Mouse (Mus musculus): Measurements from ENCODE around the gene Wdr74. TPM values are rescaled to one million over a fixed set of nuclear protein-coding genes. Genes with fewer than 3 reads are reported as not detected.

Wdr74 gene
- polyA plus RNA-seq, 1 experiment from 2014 or later = 73.3 TPM

- H3K4me1 ChIP-seq = peaks cover 18% of the 10 kb centered on the region
- peak overlapping the region; percentile 76 for H3K9ac ChIP-seq
- peak overlapping the region; percentile 64 for H3K27ac ChIP-seq
- peaks cover 32% of the 10 kb centered on the region for H3K36me3 ChIP-seq
- H3K4me2 ChIP-seq (replicated peaks) = peak overlapping the region; percentile 86
- peak overlapping the region; percentile 72 for H3K4me3 ChIP-seq
- no peaks in the 10 kb centered on the region for H3K27me3 ChIP-seq
- no peaks in the 10 kb centered on the region for H3K9me3 ChIP-seq (replicated peaks)
- ATAC-seq (ENCODE audit: low FRiP score) = peak; percentile 33
- WGBS = 3% methylated on average over 11 of the region's 11 CpGs
Observed at GRCm38 (mm10) chr19:8736160-8736467, 487 bp downstream of the Wdr74 start.

GRCm38 (mm10) chr19:8738911-8739310, 3.3 kb downstream of the Wdr74 start:
- peaks cover 31% of the 10 kb centered on the region for H3K4me1 ChIP-seq
- peaks cover 34% of the 10 kb centered on the region for H3K36me3 ChIP-seq
- no peaks in the 10 kb centered on the region for H3K27me3 ChIP-seq
- 89% methylated on average over 7 of the region's 7 CpGs for WGBS
- H3K9me3 ChIP-seq (replicated peaks) = no peaks in the 10 kb centered on the region
- no peak overlapping the region for H3K9ac ChIP-seq
- H3K4me2 ChIP-seq (replicated peaks) = no peak overlapping the region
- no peak for ATAC-seq (ENCODE audit: low FRiP score)
- no peak overlapping the region for H3K27ac ChIP-seq
- no peak overlapping the region for H3K4me3 ChIP-seq

GRCm38 (mm10) chr19:8739646-8740045, 4.0 kb downstream of the Wdr74 start:
- no peaks in the 10 kb centered on the region for H3K27me3 ChIP-seq
- 88% methylated on average over 6 of the region's 6 CpGs for WGBS
- no peak for ATAC-seq (ENCODE audit: low FRiP score)
- H3K27ac ChIP-seq = no peak overlapping the region
- H3K4me3 ChIP-seq = no peak overlapping the region
- no peak overlapping the region for H3K4me2 ChIP-seq (replicated peaks)
- H3K36me3 ChIP-seq = peaks cover 36% of the 10 kb centered on the region
- no peak overlapping the region for H3K9ac ChIP-seq
- no peaks in the 10 kb centered on the region for H3K9me3 ChIP-seq (replicated peaks)
- H3K4me1 ChIP-seq = peaks cover 31% of the 10 kb centered on the region

DNA sequence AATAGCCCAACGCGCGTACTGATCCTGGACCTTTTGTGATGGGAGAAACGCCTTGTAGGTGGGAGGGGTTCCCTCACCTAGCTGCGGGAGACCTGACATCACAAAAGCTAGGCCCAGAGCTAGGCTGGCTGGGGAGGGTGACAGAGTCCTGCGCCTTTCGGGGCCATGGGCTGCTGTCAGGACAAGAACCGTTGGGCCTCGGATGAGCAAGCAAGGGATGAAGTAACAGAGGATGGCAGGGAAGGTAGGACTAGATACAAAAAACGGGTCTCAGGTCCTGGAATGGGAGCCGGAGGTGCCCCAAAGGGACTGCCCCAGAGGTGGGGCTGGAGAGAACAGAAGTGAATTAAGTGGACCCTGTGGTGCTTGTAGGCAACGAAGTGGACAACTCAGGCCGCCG, 5.0 kb downstream of the Wdr74 start, which contains the start of gene 1700092M07Rik:
1700092M07Rik (plus strand) TSS at position 116 of the 400 bp plus-strand sequence.
- peak within 1 kb of the TSS; percentile 89 for H3K4me3 ChIP-seq
- peak within 1 kb of the TSS; percentile 95 for H3K27ac ChIP-seq
- peaks cover 45% of the 10 kb centered on the region for H3K36me3 ChIP-seq
- peaks cover 27% of the 10 kb centered on the region for H3K4me1 ChIP-seq
- H3K9ac ChIP-seq = peak within 1 kb of the TSS; percentile 89
- no peak for ATAC-seq (ENCODE audit: low FRiP score)
- no peaks in the 10 kb centered on the region for H3K27me3 ChIP-seq
- 64% methylated on average over 14 of the region's 14 CpGs for WGBS
- peak within 1 kb of the TSS; percentile 98 for H3K4me2 ChIP-seq (replicated peaks)
- H3K9me3 ChIP-seq (replicated peaks) = no peaks in the 10 kb centered on the region

DNA sequence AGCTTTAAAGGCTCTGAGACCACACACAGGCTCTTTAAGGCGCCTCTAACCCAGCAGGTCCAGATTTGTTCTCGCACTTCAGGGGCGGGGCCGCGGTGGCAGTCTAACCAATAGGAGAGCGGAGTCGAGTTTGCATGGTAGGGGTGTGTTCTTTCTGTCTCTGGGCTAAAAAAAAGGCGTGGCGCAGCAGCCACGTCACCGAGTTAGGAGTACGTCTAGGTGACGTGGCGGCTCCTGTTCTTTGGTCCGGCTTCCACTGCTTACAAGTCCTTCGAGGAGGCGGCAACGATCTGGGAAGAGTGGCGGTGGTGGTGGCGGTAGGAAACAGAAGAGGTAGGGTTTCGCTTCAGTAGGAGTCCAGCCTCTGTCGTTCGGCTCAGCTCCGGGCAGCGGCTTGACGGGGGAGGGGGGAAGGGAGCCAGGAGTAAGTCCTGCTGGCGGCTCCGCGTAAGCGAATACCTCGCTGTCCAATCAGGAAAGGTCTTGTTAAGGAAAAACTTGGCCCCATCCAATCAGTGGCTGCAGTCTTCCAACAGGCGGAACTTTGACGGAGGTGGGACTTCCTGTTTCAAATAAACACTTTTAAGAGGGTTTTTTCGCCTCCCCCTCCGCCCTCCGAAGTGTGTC, 5.7 kb downstream of the Wdr74 start, which contains the start of gene Stx5a:
Stx5a (plus strand) TSS at position 171 of the 627 bp plus-strand sequence.
- WGBS = under 1% methylated on average over 36 of the region's 36 CpGs
- Histone ChIP-seq H3K27ac (peak within 1 kb of the TSS; percentile 95), H3K9ac (peak within 1 kb of the TSS; percentile 89), H3K4me2 (replicated peaks) (peak within 1 kb of the TSS; percentile 98), H3K9me3 (replicated peaks) (no peaks in the 10 kb centered on the region), H3K36me3 (peaks cover 53% of the 10 kb centered on the region), H3K27me3 (no peaks in the 10 kb centered on the region), H3K4me3 (peak within 1 kb of the TSS; percentile 89), H3K4me1 (peaks cover 24% of the 10 kb centered on the region)
- ATAC-seq (ENCODE audit: low FRiP score) = peak; percentile 97

GRCm38 (mm10) chr19:8742176-8742575, 6.5 kb downstream of the Wdr74 start:
- peaks cover 61% of the 10 kb centered on the region for H3K36me3 ChIP-seq
- no peaks in the 10 kb centered on the region for H3K27me3 ChIP-seq
- peak overlapping the region; percentile 95; the same call in 1 of the 2 replicates for H3K27ac ChIP-seq
- H3K9ac ChIP-seq = peak overlapping the region; percentile 89
- no peak for ATAC-seq (ENCODE audit: low FRiP score)
- WGBS = 21% methylated on average over 14 of the region's 14 CpGs
- H3K4me2 ChIP-seq (replicated peaks) = peak overlapping the region; percentile 98
- peaks cover 22% of the 10 kb centered on the region for H3K4me1 ChIP-seq
- no peaks in the 10 kb centered on the region for H3K9me3 ChIP-seq (replicated peaks)
- H3K4me3 ChIP-seq = peak overlapping the region; percentile 89

- Histone ChIP-seq H3K4me2 (replicated peaks) (no peak overlapping the region), H3K27ac (no peak overlapping the region), H3K4me1 (peaks cover 20% of the 10 kb centered on the region), H3K9me3 (replicated peaks) (no peaks in the 10 kb centered on the region), H3K27me3 (no peaks in the 10 kb centered on the region), H3K36me3 (peaks cover 64% of the 10 kb centered on the region), H3K4me3 (no peak overlapping the region), H3K9ac (no peak overlapping the region)
- ATAC-seq (ENCODE audit: low FRiP score) = no peak
- 91% methylated on average over 1 of the region's 1 CpGs for WGBS
Observed at GRCm38 (mm10) chr19:8745382-8745781, 9.8 kb downstream of the Wdr74 start.

GRCm38 (mm10) chr19:8747368-8747767, 11.7 kb downstream of the Wdr74 start:
- Histone ChIP-seq H3K36me3 (peaks cover 78% of the 10 kb centered on the region), H3K27me3 (no peaks in the 10 kb centered on the region), H3K27ac (no peak overlapping the region), H3K4me3 (no peak overlapping the region), H3K4me2 (replicated peaks) (no peak overlapping the region), H3K9ac (no peak overlapping the region), H3K4me1 (peaks cover 9% of the 10 kb centered on the region), H3K9me3 (replicated peaks) (no peaks in the 10 kb centered on the region)
- WGBS = 71% methylated on average over 2 of the region's 2 CpGs
- ATAC-seq (ENCODE audit: low FRiP score) = no peak

DNA sequence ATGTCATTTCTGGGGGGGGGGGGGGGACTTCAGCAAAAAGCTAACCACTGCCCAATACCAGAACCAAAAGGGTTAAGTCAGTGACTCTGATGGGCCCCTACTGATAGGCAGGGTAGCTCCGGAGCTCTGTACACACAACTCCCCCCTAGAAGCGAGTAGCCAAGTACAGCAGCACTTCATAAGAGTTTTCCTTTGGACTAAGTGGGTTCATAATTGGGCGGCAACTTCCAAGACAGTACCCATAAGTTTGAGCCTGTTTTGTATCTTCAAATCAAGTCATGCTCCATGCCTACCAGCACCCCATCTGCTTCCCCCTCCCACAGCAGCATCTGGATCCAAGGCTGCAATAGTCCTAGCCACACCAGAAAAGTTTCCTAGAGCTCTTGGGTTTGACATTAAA, 20.0 kb downstream of the Wdr74 start:
- H3K4me2 ChIP-seq (replicated peaks) = peak overlapping the region; percentile 72
- H3K4me3 ChIP-seq = 0 out of 2 replicates have a peak overlapping the region, but pooled peaks have one; percentile 99

DNA sequence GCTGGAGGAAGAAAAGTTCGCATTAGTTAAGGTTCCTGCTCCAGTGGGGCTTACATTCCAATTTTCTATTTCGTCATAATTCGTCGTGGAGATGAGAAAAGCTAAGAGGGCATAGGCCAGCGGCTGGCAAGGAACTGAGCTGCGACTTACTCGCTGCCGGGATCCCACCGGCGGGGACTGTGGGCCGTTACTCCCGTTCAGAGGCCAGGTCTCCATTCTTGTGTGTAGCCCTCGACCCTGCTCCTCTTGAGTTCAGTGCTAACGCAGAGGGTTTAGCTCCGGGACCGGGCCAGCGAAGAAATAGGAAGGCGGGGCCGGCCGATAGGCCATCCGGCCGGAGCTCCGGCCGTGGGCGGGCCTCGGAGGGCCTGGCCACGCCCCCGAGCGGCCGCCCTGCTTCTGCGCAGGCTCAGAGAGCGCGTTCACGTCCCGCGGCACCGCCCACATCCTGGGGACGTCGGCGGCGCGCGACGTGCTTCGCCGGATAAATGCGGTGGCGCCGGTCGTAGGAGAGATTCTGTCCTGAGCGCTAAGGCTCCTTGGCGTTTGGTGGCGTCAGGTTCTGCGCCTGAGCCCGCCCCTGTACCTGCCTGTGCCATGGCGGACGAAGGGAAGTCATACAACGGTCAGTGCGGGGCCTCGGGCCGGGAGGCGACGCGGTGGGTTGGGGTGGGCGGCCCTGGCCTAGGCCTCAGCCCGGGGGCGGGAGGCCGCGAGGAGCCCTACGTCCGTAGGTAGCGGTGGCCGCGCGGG, 21.2 kb downstream of the Wdr74 start, which contains the start of gene Nxf1:
Nxf1 (plus strand) TSS at position 439 of the 753 bp plus-strand sequence.
- H3K27me3 ChIP-seq = no peaks in the 10 kb centered on the region
- H3K4me3 ChIP-seq = peak within 1 kb of the TSS; percentile 99
- peak within 1 kb of the TSS; percentile 91 for H3K27ac ChIP-seq
- peak within 1 kb of the TSS; percentile 72 for H3K4me2 ChIP-seq (replicated peaks)
- 1% methylated on average over 75 of the region's 75 CpGs for WGBS
- H3K9ac ChIP-seq = peak within 1 kb of the TSS; percentile 98
- peaks cover 26% of the 10 kb centered on the region for H3K36me3 ChIP-seq
- H3K4me1 ChIP-seq = peaks cover 28% of the 10 kb centered on the region
- ATAC-seq (ENCODE audit: low FRiP score) = peak; percentile 94
- no peaks in the 10 kb centered on the region for H3K9me3 ChIP-seq (replicated peaks)

More for the DNA sequence above, 20.0 kb downstream of the Wdr74 start:
- no peak overlapping the region for H3K27ac ChIP-seq
- no peaks in the 10 kb centered on the region for H3K27me3 ChIP-seq
- H3K4me1 ChIP-seq = peaks cover 28% of the 10 kb centered on the region
- 83% methylated on average over 3 of the region's 3 CpGs for WGBS
- H3K9me3 ChIP-seq (replicated peaks) = no peaks in the 10 kb centered on the region
- H3K36me3 ChIP-seq = peaks cover 35% of the 10 kb centered on the region
- H3K9ac ChIP-seq = no peak overlapping the region
- ATAC-seq (ENCODE audit: low FRiP score) = no peak

DNA sequence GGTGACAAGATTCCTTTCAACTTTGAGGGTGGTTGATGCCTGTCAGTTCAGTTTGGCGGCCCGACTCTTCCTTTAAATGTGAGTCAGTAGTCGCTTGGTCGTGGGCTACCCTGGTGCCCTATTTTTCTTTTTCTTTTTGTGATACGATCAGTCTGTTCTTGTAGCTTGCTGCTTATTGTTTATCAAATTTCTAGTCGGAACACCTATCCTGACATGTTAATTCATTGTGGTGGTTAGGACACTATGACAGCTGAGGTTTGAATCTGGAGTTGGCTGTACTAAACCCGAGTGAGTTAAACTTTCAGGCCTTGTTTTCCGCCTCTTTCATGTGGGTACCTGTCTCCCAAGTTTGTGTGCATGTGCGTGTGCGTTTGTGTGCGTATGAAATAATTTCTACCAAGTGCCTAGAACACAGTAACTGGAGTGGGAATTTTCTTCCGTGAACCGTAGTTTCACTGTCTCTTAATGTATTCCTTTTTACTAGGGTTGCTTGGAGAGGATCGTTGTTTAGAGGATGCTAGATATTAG, 21.9 kb downstream of the Wdr74 start:
- WGBS = 5% methylated on average over 14 of the region's 14 CpGs
- peak overlapping the region; percentile 98 for H3K9ac ChIP-seq
- peak overlapping the region; percentile 91 for H3K27ac ChIP-seq
- H3K9me3 ChIP-seq (replicated peaks) = no peaks in the 10 kb centered on the region
- H3K36me3 ChIP-seq = peaks cover 24% of the 10 kb centered on the region
- H3K4me2 ChIP-seq (replicated peaks) = peak overlapping the region; percentile 72
- ATAC-seq (ENCODE audit: low FRiP score) = no peak; the same call in 1 of the 2 replicates
- H3K27me3 ChIP-seq = no peaks in the 10 kb centered on the region
- peak overlapping the region; percentile 99 for H3K4me3 ChIP-seq
- peaks cover 28% of the 10 kb centered on the region for H3K4me1 ChIP-seq

DNA sequence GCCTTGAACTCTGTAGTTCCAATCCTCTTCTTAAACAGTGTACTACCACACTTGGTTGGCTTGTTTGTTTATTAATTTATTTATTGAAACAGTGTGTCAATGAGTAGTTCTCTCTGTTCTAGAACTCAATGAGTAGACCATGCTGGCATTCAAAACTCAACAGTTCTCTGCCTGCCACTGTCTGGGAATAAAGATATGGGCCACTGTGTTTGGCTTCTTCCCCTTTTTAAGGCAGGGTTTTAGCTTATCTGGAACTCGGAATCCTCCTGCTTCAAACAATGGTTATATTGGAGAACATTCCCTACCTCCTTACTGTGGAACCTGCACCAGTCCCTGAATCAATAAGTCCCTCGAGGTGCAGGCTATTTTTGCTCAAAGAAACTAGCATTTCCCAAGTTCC, 23.3 kb downstream of the Wdr74 start:
- Histone ChIP-seq H3K27ac (no peak overlapping the region), H3K4me3 (no peak overlapping the region), H3K9ac (no peak overlapping the region), H3K27me3 (no peaks in the 10 kb centered on the region), H3K4me2 (replicated peaks) (no peak overlapping the region), H3K9me3 (replicated peaks) (no peaks in the 10 kb centered on the region), H3K36me3 (peaks cover 30% of the 10 kb centered on the region), H3K4me1 (peaks cover 28% of the 10 kb centered on the region)
- ATAC-seq (ENCODE audit: low FRiP score) = no peak
- WGBS = 93% methylated on average over 2 of the region's 2 CpGs

All from hindbrain, embryonic 12.5 days (tissue).